ENCODE assay signal across 15 mouse cellular contexts in the genomic region with DNA sequence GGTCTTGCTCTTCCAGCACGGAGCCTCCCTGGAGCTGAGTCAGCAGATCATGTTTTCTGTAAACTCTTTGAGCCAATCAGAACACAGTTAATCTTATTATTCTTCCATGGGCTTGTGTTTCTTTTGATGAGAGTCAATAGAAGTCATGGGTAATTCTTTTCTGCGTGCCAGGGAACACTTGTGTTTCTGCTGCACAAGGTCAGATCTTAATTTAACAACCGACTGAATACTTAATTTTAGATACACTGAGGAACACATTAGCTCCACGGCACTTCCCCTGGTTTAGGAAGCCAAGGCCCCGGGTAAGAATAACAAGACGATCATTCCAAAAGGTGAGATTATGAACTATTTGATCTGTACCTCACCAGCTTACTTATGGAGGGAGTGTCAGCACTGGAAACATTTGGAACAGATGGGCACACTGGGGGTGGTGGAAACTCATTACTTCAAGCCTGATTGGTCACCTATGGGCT. TPM values are rescaled to one million over a fixed set of nuclear protein-coding genes. Genes with fewer than 3 reads are reported as not detected.
DNase-seq lines count a peak whose midpoint lies in the region; ATAC-seq and TF ChIP-seq lines count a peak whose summit lies in the region.
"Had no signal": no experiment of that assay in that cellular context is flagged by ENCODE, and none has a peak within 500 bp of the region (broad histone marks: within the 10 kb centered on the region; RNA-seq: fewer than 3 reads in every experiment).

No protein-coding gene starts in this region.

- H3K9ac ChIP-seq in heart, embryonic 14.5 days (ENCODE audit: low read length) = no peak overlapping the region
- H3K9ac ChIP-seq: embryonic facial prominence, embryonic 12.5 days; forebrain, embryonic 13.5 days; liver, embryonic 14.5 days had no signal

- peak overlapping the region; percentile 3; the same call in 1 of the 2 replicates for H3K4me2 ChIP-seq in heart, embryonic 14.5 days (ENCODE audit: low read length)
- H3K4me2 ChIP-seq: embryonic facial prominence, embryonic 12.5 days; forebrain, embryonic 13.5 days had no signal

- no peaks in the 10 kb centered on the region for H3K27me3 ChIP-seq in kidney, adult 2 months (replicated peaks; ENCODE audit: control insufficient read depth, insufficient read depth, low read length)
- no peaks in the 10 kb centered on the region for H3K27me3 ChIP-seq in heart, embryonic 14.5 days (ENCODE audit: control insufficient read depth, insufficient read depth, low read length)
- H3K27me3 ChIP-seq: embryonic facial prominence, embryonic 12.5 days; forebrain, embryonic 13.5 days had no signal

- 55% methylated on average over 6 of the region's 6 CpGs for WGBS in kidney, adult 2 months
- 13% methylated on average over 6 of the region's 6 CpGs for WGBS in heart, embryonic 14.5 days

- 0 out of 2 replicates have a peak overlapping the region, but pooled peaks have one; percentile 41 for H3K27ac ChIP-seq in kidney, adult 2 months (ENCODE audit: insufficient read depth, low read depth, low read length)
- H3K27ac ChIP-seq in heart, embryonic 14.5 days (replicated peaks in 1 of 2; ENCODE audit: control insufficient read depth in 1 of 2, insufficient read depth in 1 of 2, low read depth in 2 of 2, low read length in 2 of 2) = peak overlapping the region; percentile 14 to 72
- H3K27ac ChIP-seq: embryonic facial prominence, embryonic 12.5 days; forebrain, embryonic 13.5 days; liver, embryonic 14.5 days had no signal

- no peak for TF ChIP-seq POLR2A in kidney, adult 2 months (IDR thresholded peaks at IDR 0.05; ENCODE audit: low read depth, low read length)

- no peak for ATAC-seq in heart, embryonic 14.5 days (ENCODE audit: insufficient number of reproducible peaks, insufficient read depth, low FRiP score, low read depth)
- ATAC-seq in frontal cortex, adult (ENCODE audit: low TSS enrichment) = no peak
- ATAC-seq: forebrain, embryonic 13.5 days; midbrain, embryonic 16.5 days had no signal

- H3K9me3 ChIP-seq in heart, embryonic 14.5 days (ENCODE audit: control insufficient read depth, low read length) = no peaks in the 10 kb centered on the region
- H3K9me3 ChIP-seq: embryonic facial prominence, embryonic 12.5 days; forebrain, embryonic 13.5 days had no signal

- DNase-seq in kidney, adult 2 months = no peak
- DNase-seq in kidney, adult 8-10 months = no peak
- DNase-seq in cerebellum, adult 11 months = peak; percentile 20
- DNase-seq in cerebellum, adult 9-11 months = peak; percentile 41
- DNase-seq in adrenal gland, adult (ENCODE audit: inconsistent age in 2 of 2, low spot score in 1 of 2) = no peak
- DNase-seq: adrenal gland, adult 8-10 months; layer of hippocampus, adult 9-11 months; left cerebral cortex, postnatal 4 days had no signal

- H3K4me1 ChIP-seq in kidney, adult 2 months (ENCODE audit: control insufficient read depth, insufficient read depth, low read length) = peaks cover 7% of the 10 kb centered on the region
- H3K4me1 ChIP-seq in heart, embryonic 14.5 days (ENCODE audit: control insufficient read depth in 2 of 2, insufficient read depth in 2 of 2, low read length in 2 of 2) = peaks cover 9 to 32% of the 10 kb centered on the region in 2 experiments
- H3K4me1 ChIP-seq: embryonic facial prominence, embryonic 12.5 days; forebrain, embryonic 13.5 days had no signal

- H3K4me3 ChIP-seq in kidney, adult 2 months (ENCODE audit: insufficient read depth, low read depth, low read length) = no peak overlapping the region
- H3K4me3 ChIP-seq in heart, embryonic 14.5 days (ENCODE audit: control insufficient read depth in 1 of 2, insufficient read depth in 1 of 2, low read depth in 1 of 2, low read length in 2 of 2) = no peak overlapping the region
- H3K4me3 ChIP-seq: embryonic facial prominence, embryonic 12.5 days; forebrain, embryonic 13.5 days had no signal

- no peak for TF ChIP-seq CTCF in kidney, adult 2 months (conservative IDR thresholded peaks at IDR 0.05; ENCODE audit: insufficient read depth, insufficient read length, low read depth, low read length)

- H3K36me3 ChIP-seq in kidney, adult 2 months (ENCODE audit: control insufficient read depth, insufficient read depth, low read length) = no peaks in the 10 kb centered on the region
- H3K36me3 ChIP-seq in heart, embryonic 14.5 days (ENCODE audit: control insufficient read depth, insufficient read depth, low read length) = no peaks in the 10 kb centered on the region
- H3K36me3 ChIP-seq: embryonic facial prominence, embryonic 12.5 days had no signal

RNA-seq across cellular contexts. Expression of a gene that starts 15.2 kb away (rescaled TPM):
- 2.6 and 3.8 TPM in 2 replicates for polyA plus RNA-seq in kidney, adult 2 months (2012; rRNA removed)
- polyA plus RNA-seq in heart, embryonic 14.5 days (2014; fragmentation: Nextera tagmentation; extraction: Ambion mirVana) = 0.49 and 0.63 TPM in 2 replicates
- polyA plus RNA-seq: embryonic facial prominence, embryonic 12.5 days; forebrain, embryonic 13.5 days; midbrain, embryonic 16.5 days; neural tube, embryonic 14.5 days had no signal

RNA-seq across cellular contexts. Expression of a gene that starts 15.3 kb away (rescaled TPM):
- 14.8 and 24.9 TPM in 2 replicates for polyA plus RNA-seq in kidney, adult 2 months (2012; rRNA removed)
- 794 and 834 TPM in 2 replicates for polyA plus RNA-seq in heart, embryonic 14.5 days (2014; fragmentation: Nextera tagmentation; extraction: Ambion mirVana)

RNA-seq across cellular contexts. Expression of a gene that starts 28.3 kb away (rescaled TPM):
- 0.03 TPM in 1 of 2 replicates, not detected in the other for polyA plus RNA-seq in kidney, adult 2 months (2012; rRNA removed)
- 0.23 and 0.49 TPM in 2 replicates for polyA plus RNA-seq in heart, embryonic 14.5 days (2014; fragmentation: Nextera tagmentation; extraction: Ambion mirVana)

RNA-seq across cellular contexts. Expression of a gene that starts 54.4 kb away (rescaled TPM):
- polyA plus RNA-seq in kidney, adult 2 months (2012; rRNA removed) = 1.1 TPM in 1 of 2 replicates, not detected in the other
- 54.6 and 56.9 TPM in 2 replicates for polyA plus RNA-seq in heart, embryonic 14.5 days (2014; fragmentation: Nextera tagmentation; extraction: Ambion mirVana)
- polyA plus RNA-seq: forebrain, embryonic 13.5 days; midbrain, embryonic 16.5 days; neural tube, embryonic 14.5 days had no signal

Comparison
In these comparisons a context has a peak if more than half of its experiments do, and no peak if none do; other contexts are left out.
1. DNase-seq: peak in cerebellum, adult 11 months (single experiment) and cerebellum, adult 9-11 months (single experiment); none in kidney, adult 2 months (single experiment), kidney, adult 8-10 months (0 of 2) and adrenal gland, adult (0 of 2).
2. RNA of a gene that starts 15.3 kb away (polyA plus RNA-seq): 794 to 834 TPM in heart, embryonic 14.5 days; 14.8 to 24.9 TPM in kidney, adult 2 months; every median in the first group is over 10 times any median in the second.